Comparison of ENCODE assay signal across 11 mouse cellular contexts in genomic region chr2:28211531-28212281, GRCm38 (mm10). TPM values are rescaled to one million over a fixed set of nuclear protein-coding genes. Genes with fewer than 3 reads are reported as not detected.
DNase-seq lines count a peak whose midpoint lies in the region; ATAC-seq and TF ChIP-seq lines count a peak whose summit lies in the region.
"Had no signal": no experiment of that assay in that cellular context is flagged by ENCODE, and none has a peak within 500 bp of the region (broad histone marks: within the 10 kb centered on the region; RNA-seq: fewer than 3 reads in every experiment).

No protein-coding gene starts in this region.

- DNase-seq in cerebellum, adult 11-12 months = peak; percentile 69
- DNase-seq in cerebellum, postnatal 10 days = no peak
- peak; percentile 50 for DNase-seq in kidney, adult 2 months
- DNase-seq in cerebellum, postnatal 25 days = peak; percentile 73 to 75
- DNase-seq in hindbrain, postnatal 0 days (ENCODE audit: low spot score) = no peak
- no peak for DNase-seq in urinary bladder, adult 18-20 months (ENCODE audit: low spot score in 2 of 2)
- no peak for DNase-seq in Muller cell, postnatal 12 days (ENCODE audit: inconsistent ontology term)
- DNase-seq: gastrocnemius, postnatal 25 days; lung, postnatal 14 days had no signal

- H3K9ac ChIP-seq in kidney, embryonic 15.5 days = no peak overlapping the region
- 0 out of 2 replicates have a peak overlapping the region, but pooled peaks have one; percentile 5 for H3K9ac ChIP-seq in hindbrain, postnatal 0 days (replicated peaks; ENCODE audit: low read length)
- H3K9ac ChIP-seq: limb, embryonic 15.5 days had no signal

- H3K9me3 ChIP-seq in kidney, embryonic 15.5 days (replicated peaks) = no peaks in the 10 kb centered on the region
- no peaks in the 10 kb centered on the region for H3K9me3 ChIP-seq in hindbrain, postnatal 0 days (ENCODE audit: low read length)
- H3K9me3 ChIP-seq: limb, embryonic 15.5 days had no signal

- no peak overlapping the region for H3K4me2 ChIP-seq in kidney, embryonic 15.5 days
- peak overlapping the region; percentile 9; the same call in 1 of the 2 replicates for H3K4me2 ChIP-seq in hindbrain, postnatal 0 days (ENCODE audit: low read depth, low read length)
- H3K4me2 ChIP-seq: limb, embryonic 15.5 days had no signal

- H3K4me3 ChIP-seq in kidney, adult 2 months (ENCODE audit: insufficient read depth, low read depth, low read length) = no peak overlapping the region
- no peak overlapping the region for H3K4me3 ChIP-seq in kidney, embryonic 15.5 days (replicated peaks)
- no peak overlapping the region for H3K4me3 ChIP-seq in hindbrain, postnatal 0 days (ENCODE audit: low read length)
- H3K4me3 ChIP-seq: limb, embryonic 15.5 days had no signal

- H3K4me1 ChIP-seq in kidney, adult 2 months (ENCODE audit: control insufficient read depth, insufficient read depth, low read length) = no peaks in the 10 kb centered on the region
- H3K4me1 ChIP-seq in kidney, embryonic 15.5 days = peaks cover 9% of the 10 kb centered on the region
- H3K4me1 ChIP-seq in hindbrain, postnatal 0 days (ENCODE audit: insufficient read depth, low read length) = no peaks in the 10 kb centered on the region; the same call in 1 of the 2 replicates

- no peaks in the 10 kb centered on the region for H3K27me3 ChIP-seq in kidney, adult 2 months (replicated peaks; ENCODE audit: control insufficient read depth, insufficient read depth, low read length)
- H3K27me3 ChIP-seq in kidney, embryonic 15.5 days = peaks cover 3% of the 10 kb centered on the region
- no peaks in the 10 kb centered on the region for H3K27me3 ChIP-seq in hindbrain, postnatal 0 days (ENCODE audit: insufficient read depth, low read length)

- WGBS in kidney, adult 2 months = 68% methylated on average over 22 of the region's 22 CpGs
- WGBS in kidney, embryonic 15.5 days = 73% methylated on average over 22 of the region's 22 CpGs
- WGBS in hindbrain, postnatal 0 days = 40% methylated on average over 22 of the region's 22 CpGs

- no peak for TF ChIP-seq POLR2A in kidney, adult 2 months (IDR thresholded peaks at IDR 0.05; ENCODE audit: low read depth, low read length)

- no peak for ATAC-seq in kidney, embryonic 15.5 days (replicated peaks; ENCODE audit: low FRiP score)
- 0 out of 2 replicates have a peak, but pooled peaks have one; percentile 11 for ATAC-seq in hindbrain, postnatal 0 days

- no peak overlapping the region for H3K27ac ChIP-seq in kidney, adult 2 months (ENCODE audit: insufficient read depth, low read depth, low read length)
- H3K27ac ChIP-seq in kidney, embryonic 15.5 days = no peak overlapping the region
- H3K27ac ChIP-seq in hindbrain, postnatal 0 days = peak overlapping the region; percentile 20; the same call in 1 of the 2 replicates
- H3K27ac ChIP-seq: limb, embryonic 15.5 days had no signal

- H3K36me3 ChIP-seq in kidney, adult 2 months (ENCODE audit: control insufficient read depth, insufficient read depth, low read length) = no peaks in the 10 kb centered on the region
- H3K36me3 ChIP-seq in kidney, embryonic 15.5 days = peaks cover 13% of the 10 kb centered on the region
- peaks cover 28% of the 10 kb centered on the region for H3K36me3 ChIP-seq in hindbrain, postnatal 0 days (ENCODE audit: insufficient read depth, low read length)

- no peak for TF ChIP-seq CTCF in kidney, adult 2 months (conservative IDR thresholded peaks at IDR 0.05; ENCODE audit: insufficient read depth, insufficient read length, low read depth, low read length)
- no peak for TF ChIP-seq CTCF in hindbrain, postnatal 0 days (IDR thresholded peaks at IDR 0.05; ENCODE audit: low read depth)

RNA-seq across cellular contexts. Expression of gene Olfm1, which starts 18.9 kb away (rescaled TPM):
- 32.5 and 33.5 TPM in 2 replicates for polyA plus RNA-seq in kidney, adult 2 months (2012; rRNA removed)
- polyA plus RNA-seq in kidney, embryonic 15.5 days (2015; fragmentation: Nextera tagmentation; extraction: Ambion mirVana) = 15.0 and 16.9 TPM in 2 replicates
- total RNA-seq in hindbrain, postnatal 0 days (2014; rRNA removed) = 460 and 484 TPM in 2 replicates
- polyA plus RNA-seq in hindbrain, postnatal 0 days (2015; fragmentation: Nextera tagmentation; extraction: Ambion mirVana) = 346 and 367 TPM in 2 replicates

Comparison
In these comparisons a context has a peak if more than half of its experiments do, and no peak if none do; other contexts are left out.
1. DNase-seq: peak in cerebellum, adult 11-12 months (single experiment), kidney, adult 2 months (single experiment) and cerebellum, postnatal 25 days (2 of 2); none in cerebellum, postnatal 10 days (0 of 2), hindbrain, postnatal 0 days (single experiment), urinary bladder, adult 18-20 months (0 of 2) and Muller cell, postnatal 12 days (single experiment).
2. RNA of gene Olfm1, which starts 18.9 kb away (polyA plus RNA-seq): 346 to 367 TPM in hindbrain, postnatal 0 days; 32.5 to 33.5 TPM in kidney, adult 2 months and 15.0 to 16.9 TPM in kidney, embryonic 15.5 days; every median in the first group is over 10 times any median in the second.